16 mouse cellular contexts compared by ENCODE assay signal in the genomic region with DNA sequence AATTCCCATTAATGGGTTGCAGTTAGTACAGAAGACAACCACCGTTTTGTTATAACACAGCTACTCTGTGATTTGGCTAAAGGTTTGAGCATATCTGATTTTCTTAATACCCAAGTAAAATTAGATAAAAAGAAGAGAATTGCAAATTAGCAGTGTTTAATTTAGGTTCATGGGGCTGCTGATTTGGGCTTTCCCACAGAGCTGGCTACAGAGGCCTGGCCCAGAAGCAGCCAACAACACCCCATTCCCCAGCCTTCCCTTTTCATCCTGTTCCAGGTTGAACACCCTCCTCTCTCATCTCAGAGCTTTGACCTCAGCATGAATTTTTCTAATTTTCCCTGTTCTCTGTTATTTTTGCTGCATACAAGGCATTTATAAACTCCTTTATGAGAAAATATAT.
"Had no signal": no experiment of that assay in that cellular context is flagged by ENCODE, and none has a peak within 500 bp of the region (broad histone marks: within the 10 kb centered on the region; RNA-seq: fewer than 3 reads in every experiment).

No protein-coding gene starts in this region.

- H3K4me2 ChIP-seq: liver, embryonic 15.5 days; lung, embryonic 15.5 days; midbrain, embryonic 12.5 days; neural tube, embryonic 12.5 days had no signal

- H3K27ac ChIP-seq: liver, embryonic 15.5 days; macrophage; midbrain, embryonic 12.5 days; neural tube, embryonic 12.5 days had no signal

- H3K4me3 ChIP-seq: liver, embryonic 15.5 days; lung, embryonic 15.5 days; megakaryocyte, embryonic 14.5 days; midbrain, embryonic 12.5 days; neural tube, embryonic 12.5 days had no signal

- DNase-seq: liver, postnatal 0 days; lung, adult 2 months; lung, postnatal 14 days; lung, postnatal 36 days; midbrain, embryonic 14.5 days; right cerebral cortex, postnatal 14 days; thymus, adult 18-20 months; thymus, postnatal 14 days; thymus, postnatal 36 days had no signal

- H3K27me3 ChIP-seq: liver, embryonic 15.5 days; lung, embryonic 15.5 days; megakaryocyte, embryonic 14.5 days; midbrain, embryonic 12.5 days; neural tube, embryonic 12.5 days had no signal

- H3K36me3 ChIP-seq: liver, embryonic 15.5 days; lung, embryonic 15.5 days; midbrain, embryonic 12.5 days; neural tube, embryonic 12.5 days had no signal

- H3K9me3 ChIP-seq: liver, embryonic 15.5 days; lung, embryonic 15.5 days; midbrain, embryonic 12.5 days; neural tube, embryonic 12.5 days had no signal

- H3K4me1 ChIP-seq: liver, embryonic 15.5 days; megakaryocyte, embryonic 14.5 days had no signal

- H3K9ac ChIP-seq: liver, embryonic 15.5 days; liver, postnatal 0 days; lung, embryonic 15.5 days; midbrain, embryonic 12.5 days; neural tube, embryonic 12.5 days had no signal

- ATAC-seq: liver, postnatal 0 days; lung, postnatal 0 days had no signal
